Mouse (Mus musculus) megakaryocyte-erythroid progenitor cell, adult 5-6 weeks (primary cell): ENCODE data around the gene Slc2a5. TPM values are rescaled to one million over a fixed set of nuclear protein-coding genes. Genes with fewer than 3 reads are reported as not detected.

Experiments used
- ATAC-seq: replicated peaks from 2 replicates; pipeline ENCODE4 v1.8.0; 2016; ENCODE audit warnings: mild to moderate bottlenecking, inconsistent platforms; ENCODE audit not compliant: severe bottlenecking, poor library complexity, low FRiP score, low TSS enrichment
- total RNA-seq, 2 experiments: library from RNA; stranded (forward) in 1 of 2; stranded (reverse) in 1 of 2; fragments of 200-1000, 215-1000 nt in 1 of 2; fragments of >200 nt in 1 of 2; fragmentation: Nextera tagmentation in 1 of 2; gene quantifications; 2 replicates each; pipeline ENCODE4 v1.2.3; 2014 to 2017

Slc2a5 gene
- total RNA-seq (2014; fragmentation: Nextera tagmentation) = not detected in 2 replicates
- not detected in 2 replicates for total RNA-seq (2017)

- no peak for ATAC-seq
These were observed at the start of gene Slc2a5 for GRCm38 (mm10) chr4:150119055-150119454. Slc2a5 (plus strand) TSS chr4:150119283.

- no peak for ATAC-seq
These were observed 48.9 kb upstream of the Slc2a5 start for GRCm38 (mm10) chr4:150070136-150070535.

DNA sequence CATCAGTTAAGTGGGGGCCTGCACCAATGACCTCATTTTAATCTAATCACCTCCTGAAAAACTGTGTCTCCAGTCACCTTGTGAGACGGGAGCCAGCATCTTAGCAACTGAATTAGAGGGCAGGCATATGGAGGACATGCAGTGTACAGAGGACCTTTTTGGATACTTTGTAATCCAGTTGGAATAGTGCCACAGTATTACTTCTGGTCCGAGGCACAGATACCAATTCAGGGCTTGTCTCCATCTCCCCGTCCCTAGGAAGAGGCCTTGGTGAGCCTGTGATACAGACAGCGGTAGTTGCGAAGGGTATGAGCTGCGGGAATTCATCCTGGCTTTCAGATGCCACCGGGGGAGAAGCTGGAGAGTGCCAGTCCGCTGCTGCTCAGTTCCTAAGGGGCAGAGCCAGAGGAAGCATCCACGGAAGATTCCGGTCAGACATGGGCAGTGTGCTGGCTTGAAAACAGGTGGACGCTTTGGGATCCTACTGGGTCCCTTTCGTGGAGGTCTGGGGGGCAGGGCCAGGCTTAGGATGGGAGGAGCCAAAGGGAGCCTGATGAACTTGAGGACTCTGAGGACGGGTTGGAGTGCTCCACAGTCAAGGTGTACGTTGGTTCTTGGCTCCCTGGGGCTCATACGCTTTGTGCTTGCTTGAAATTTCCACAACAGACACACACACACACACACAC is 46.5 kb upstream of the Slc2a5 start:
- ATAC-seq = no peak

- ATAC-seq = peak; percentile 79
These were observed 46.0 kb upstream of the Slc2a5 start for GRCm38 (mm10) chr4:150073102-150073473.

DNA sequence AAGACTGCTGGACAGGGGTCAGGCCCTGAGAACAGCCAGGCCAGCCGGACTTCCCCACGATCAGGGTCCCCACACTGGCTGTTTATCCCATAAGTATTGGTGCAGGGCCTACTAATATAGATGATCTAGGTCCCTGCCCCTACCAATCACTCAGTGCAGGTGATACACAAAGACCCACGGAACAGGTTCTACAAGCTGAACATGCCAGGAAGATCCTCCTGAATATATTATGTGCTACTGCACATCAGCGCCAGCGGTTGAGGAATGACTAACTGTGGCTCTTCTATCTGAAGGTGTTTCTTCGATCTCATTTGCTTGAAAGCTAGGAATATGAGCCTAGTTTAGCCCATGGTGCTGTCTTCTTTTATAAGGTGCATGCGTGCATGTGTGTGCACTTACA is 43.7 kb upstream of the Slc2a5 start:
- ATAC-seq = no peak

DNA sequence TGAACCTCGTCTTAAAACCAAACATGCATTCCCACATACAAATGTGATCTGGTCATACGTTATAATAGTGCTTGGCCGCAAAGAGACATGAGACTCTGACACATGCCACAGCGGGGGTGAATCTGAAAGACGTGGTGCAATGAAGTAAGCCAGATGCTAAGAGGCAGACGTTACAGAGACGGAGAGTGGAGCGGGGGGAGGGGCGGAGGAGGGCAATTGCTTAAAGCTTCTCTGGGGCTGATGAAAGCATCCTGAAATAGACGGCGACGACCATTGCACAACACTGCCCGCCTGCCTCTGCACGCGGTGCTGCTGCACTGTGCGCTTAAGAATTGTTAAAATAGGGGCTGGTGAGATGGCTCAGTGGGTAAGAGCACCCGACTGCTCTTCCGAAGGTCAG is 42.9 kb upstream of the Slc2a5 start:
- ATAC-seq = no peak

GRCm38 (mm10) chr4:150078646-150079045 is 40.4 kb upstream of the Slc2a5 start:
- no peak for ATAC-seq

DNA sequence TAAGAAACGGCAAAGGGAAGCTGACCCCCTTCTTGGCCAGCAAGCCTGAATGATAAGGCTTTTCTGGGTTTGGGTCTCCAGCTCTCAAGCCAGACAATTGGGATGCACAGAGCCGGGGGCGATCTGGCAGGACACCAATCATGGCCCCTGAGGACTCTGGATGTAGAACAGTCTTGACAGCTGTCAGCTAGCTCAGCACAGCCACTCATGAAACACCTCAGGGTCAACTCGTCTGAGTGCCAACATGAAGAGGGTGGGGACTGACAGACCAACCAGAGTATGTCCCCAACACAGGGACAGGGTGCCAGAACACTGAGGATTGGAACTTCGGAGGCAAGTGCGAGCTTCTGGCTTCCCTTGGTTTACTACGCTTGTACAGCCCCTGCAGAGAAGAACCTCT is 39.8 kb upstream of the Slc2a5 start:
- ATAC-seq = no peak

DNA sequence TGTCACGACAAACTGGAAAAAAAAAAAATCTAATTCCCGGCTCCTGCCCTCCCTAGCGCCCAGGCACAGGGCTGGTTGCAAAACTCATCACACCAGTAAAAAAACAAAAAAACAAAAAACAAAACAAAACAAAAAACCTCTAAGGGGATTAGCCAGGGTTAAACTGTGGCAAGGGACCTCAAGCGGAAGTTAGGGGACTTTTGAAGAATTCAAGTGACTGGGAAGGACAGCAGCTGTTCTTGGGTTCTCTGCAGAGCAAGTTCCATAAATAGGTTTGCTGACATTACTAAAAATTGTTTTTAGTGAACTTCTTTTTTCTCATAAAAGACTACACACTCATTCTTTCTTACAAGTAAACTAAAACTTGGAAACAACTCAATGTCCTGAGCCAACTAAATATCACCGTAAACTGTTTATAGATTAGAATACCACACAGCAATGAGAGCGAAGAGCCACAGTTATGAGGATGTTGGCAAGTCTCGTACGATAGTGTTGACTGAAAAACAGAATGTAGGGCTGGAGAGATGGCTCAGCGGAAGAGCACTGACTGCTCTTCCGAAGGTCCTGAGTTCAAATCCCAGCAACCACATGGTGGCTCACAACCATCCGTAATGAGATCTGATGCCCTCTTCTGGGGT is 38.6 kb upstream of the Slc2a5 start:
- no peak for ATAC-seq

- no peak for ATAC-seq
These were observed 33.7 kb upstream of the Slc2a5 start for GRCm38 (mm10) chr4:150085366-150085765.

- no peak for ATAC-seq
These were observed 32.3 kb upstream of the Slc2a5 start for GRCm38 (mm10) chr4:150086841-150087160.

GRCm38 (mm10) chr4:150087161-150087889 is 31.8 kb upstream of the Slc2a5 start, which contains the start of gene Gpr157:
Gpr157 (plus strand) TSS chr4:150087365.
- peak; percentile 97 for ATAC-seq

- no peak for ATAC-seq
These were observed 31.1 kb upstream of the Slc2a5 start for GRCm38 (mm10) chr4:150087890-150088530.

DNA sequence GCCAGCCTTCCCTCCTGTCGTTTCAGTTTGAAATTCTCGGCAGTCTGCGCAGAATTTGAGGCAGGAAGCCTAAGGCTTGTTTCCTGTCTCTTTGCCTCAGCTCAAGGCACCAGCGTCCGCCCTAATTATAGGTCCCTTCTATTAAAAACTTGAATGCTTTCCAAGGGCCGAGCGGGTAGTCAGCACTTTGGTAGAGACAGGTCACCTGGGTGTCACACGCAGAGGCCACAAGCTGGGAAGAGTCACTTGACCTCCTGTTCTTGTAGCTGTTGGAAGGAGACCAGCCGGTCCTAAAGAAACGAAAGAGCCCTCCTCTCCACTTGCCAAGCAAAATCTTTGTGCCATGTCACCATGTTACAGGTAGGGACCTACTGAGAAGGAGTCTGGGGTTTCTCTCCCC is 30.0 kb upstream of the Slc2a5 start:
- no peak for ATAC-seq

- no peak; the same call in 1 of the 2 replicates for ATAC-seq
These were observed 27.0 kb upstream of the Slc2a5 start for GRCm38 (mm10) chr4:150091887-150092582.

GRCm38 (mm10) chr4:150092583-150092902 is 26.5 kb upstream of the Slc2a5 start:
- ATAC-seq = peak; percentile 61

- ATAC-seq = no peak
These were observed 25.3 kb upstream of the Slc2a5 start for GRCm38 (mm10) chr4:150093560-150094462.

DNA sequence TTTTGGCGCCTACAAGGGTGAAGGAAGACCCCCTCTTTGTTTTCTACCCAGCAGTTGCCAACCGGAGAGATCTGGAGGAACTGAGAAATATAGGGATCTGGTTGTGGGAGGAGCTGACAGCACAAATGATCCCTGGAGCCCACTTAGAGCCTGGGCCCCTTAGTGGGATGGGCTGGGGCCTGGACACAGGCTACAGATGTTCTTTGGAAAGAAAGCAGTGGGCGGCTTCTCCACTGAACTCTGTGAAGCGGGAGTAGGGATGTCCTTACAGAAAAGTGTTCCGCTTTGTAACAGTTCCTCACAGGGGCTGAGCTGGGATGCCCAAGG is 24.7 kb upstream of the Slc2a5 start:
- no peak for ATAC-seq

- ATAC-seq = no peak
These were observed 22.8 kb upstream of the Slc2a5 start for GRCm38 (mm10) chr4:150096309-150096708.
